In genomic region chr19:20363221-20363620, GRCm38 (mm10) we compare ENCODE assay signal across 10 mouse cellular contexts. TPM values are rescaled to one million over a fixed set of nuclear protein-coding genes. Genes with fewer than 3 reads are reported as not detected.
DNase-seq lines count a peak whose midpoint lies in the region; ATAC-seq and TF ChIP-seq lines count a peak whose summit lies in the region.
"Had no signal": no experiment of that assay in that cellular context is flagged by ENCODE, and none has a peak within 500 bp of the region (broad histone marks: within the 10 kb centered on the region; RNA-seq: fewer than 3 reads in every experiment).

No protein-coding gene starts in this region.

- no peaks in the 10 kb centered on the region for H3K27me3 ChIP-seq in CH12.LX (replicated peaks)
- H3K27me3 ChIP-seq in liver, postnatal 0 days (ENCODE audit: insufficient read depth, low read length), result no peaks in the 10 kb centered on the region
- H3K27me3 ChIP-seq: limb, embryonic 13.5 days had no signal

- peak; percentile 71 for TF ChIP-seq RAD21 in CH12.LX (IDR thresholded peaks at IDR 0.05; ENCODE audit: low read depth, low read length)

- TF ChIP-seq EP300 in CH12.LX (IDR thresholded peaks at IDR 0.05; ENCODE audit: low read length), result no peak
- TF ChIP-seq EP300 in liver, postnatal 0 days (IDR thresholded peaks at IDR 0.05; ENCODE audit: low read depth), result no peak

- in situ Hi-C loops in CH12.LX (cut with MboI; ENCODE audit: low pct_ligation_motif_present, low pct_unique_long_range_greater_than_20kb, low sequenced_read_pairs), result loop anchor here (5.0 to 25.0 kb wide), 2 partner anchors 74 to 374 kb away; partner anchors contain the start of gene Aldh1a7

- no peak overlapping the region for H3K4me2 ChIP-seq in CH12.LX (ENCODE audit: insufficient read depth, low read depth, poor library complexity, severe bottlenecking)
- H3K4me2 ChIP-seq in liver, postnatal 0 days (ENCODE audit: low read depth, low read length), result no peak overlapping the region
- H3K4me2 ChIP-seq: heart, embryonic 13.5 days; limb, embryonic 13.5 days had no signal

- H3K9ac ChIP-seq in CH12.LX (ENCODE audit: insufficient read depth, low read depth), result no peak overlapping the region
- no peak overlapping the region for H3K9ac ChIP-seq in liver, postnatal 0 days (replicated peaks)
- H3K9ac ChIP-seq: heart, embryonic 13.5 days; limb, embryonic 13.5 days had no signal

- no peaks in the 10 kb centered on the region for H3K79me2 ChIP-seq in CH12.LX (replicated peaks; ENCODE audit: control insufficient read depth, extremely low read depth, insufficient read depth, poor library complexity, severe bottlenecking)

- no peaks in the 10 kb centered on the region for H3K9me3 ChIP-seq in CH12.LX (replicated peaks; ENCODE audit: low read length)
- H3K9me3 ChIP-seq in liver, postnatal 0 days (ENCODE audit: low read length), result no peaks in the 10 kb centered on the region
- H3K9me3 ChIP-seq: heart, embryonic 13.5 days; limb, embryonic 13.5 days had no signal

- no peak for DNase-seq in layer of hippocampus, adult 2 months (ENCODE audit: low spot score in 2 of 2)
- no peak for DNase-seq in layer of hippocampus, postnatal 25 days (ENCODE audit: extremely low spot score in 1 of 2, low spot score in 1 of 2)
- peak; percentile 75 for DNase-seq in CH12.LX (ENCODE audit: extremely low read depth)
- peak; percentile 33 for DNase-seq in liver, postnatal 0 days
- no peak for DNase-seq in gastrocnemius, postnatal 25 days
- DNase-seq in cerebellum, adult 9-10 months, result no peak

- TF ChIP-seq POLR2A in CH12.LX (IDR thresholded peaks at IDR 0.05; ENCODE audit: low read depth, low read length), result no peak
- no peak for TF ChIP-seq POLR2A in bone marrow, adult 2 months (IDR thresholded peaks at IDR 0.05; ENCODE audit: borderline replicate concordance, control insufficient read depth, low read depth, low read length)

- ATAC-seq in liver, postnatal 0 days, result no peak
- ATAC-seq in frontal cortex, adult (ENCODE audit: low TSS enrichment), result no peak

- H3K4me3 ChIP-seq in layer of hippocampus, adult 2 months, result no peak overlapping the region
- H3K4me3 ChIP-seq in CH12.LX (replicated peaks in 1 of 3; ENCODE audit: low read depth in 2 of 3, low read length in 2 of 3, poor library complexity in 1 of 3), result no peak overlapping the region
- H3K4me3 ChIP-seq in bone marrow, adult 2 months (replicated peaks; ENCODE audit: control insufficient read depth, low read depth, low read length), result no peak overlapping the region
- H3K4me3 ChIP-seq in liver, postnatal 0 days (ENCODE audit: low read depth, low read length), result no peak overlapping the region
- H3K4me3 ChIP-seq: heart, embryonic 13.5 days; limb, embryonic 13.5 days had no signal

- no peaks in the 10 kb centered on the region for H3K36me3 ChIP-seq in CH12.LX (replicated peaks in 1 of 2; ENCODE audit: control insufficient read depth in 1 of 2, insufficient read depth in 1 of 2, low read length in 1 of 2)
- no peaks in the 10 kb centered on the region for H3K36me3 ChIP-seq in liver, postnatal 0 days (replicated peaks; ENCODE audit: insufficient read depth, low read length)
- H3K36me3 ChIP-seq: heart, embryonic 13.5 days; limb, embryonic 13.5 days had no signal

- peaks cover 0 to 7% of the 10 kb centered on the region in 2 experiments; a peak in 2 of 4 replicates for H3K4me1 ChIP-seq in CH12.LX (ENCODE audit: control insufficient read depth in 1 of 2, insufficient read depth in 2 of 2)
- no peaks in the 10 kb centered on the region; the same call in 1 of the 2 replicates for H3K4me1 ChIP-seq in bone marrow, adult 2 months (ENCODE audit: control insufficient read depth, insufficient read depth, low read length)
- no peaks in the 10 kb centered on the region for H3K4me1 ChIP-seq in liver, postnatal 0 days (ENCODE audit: insufficient read depth)
- H3K4me1 ChIP-seq: heart, embryonic 13.5 days; limb, embryonic 13.5 days had no signal

- 55% methylated on average over 10 of the region's 10 CpGs for WGBS in bone marrow, adult 2 months
- WGBS in liver, postnatal 0 days (ENCODE audit: insufficient replicate concordance), result 57% methylated on average over 10 of the region's 10 CpGs

- TF ChIP-seq CTCF in layer of hippocampus, adult 2 months (conservative IDR thresholded peaks at IDR 0.05), result peak; percentile 62
- TF ChIP-seq CTCF in CH12.LX (conservative IDR thresholded peaks at IDR 0.05 in 1 of 2, IDR thresholded peaks at IDR 0.05 in 1 of 2; ENCODE audit: low read depth in 2 of 2, low read length in 2 of 2), result peak; percentile 54 to 73; a peak in 3 of 4 replicates
- TF ChIP-seq CTCF in bone marrow, adult 2 months (IDR thresholded peaks at IDR 0.05; ENCODE audit: control insufficient read depth, insufficient read depth, low read length), result peak; percentile 39
- peak; percentile 64 for TF ChIP-seq CTCF in liver, postnatal 0 days (IDR thresholded peaks at IDR 0.05; ENCODE audit: low read depth)

- H3K27ac ChIP-seq in layer of hippocampus, adult 2 months, result no peak overlapping the region
- H3K27ac ChIP-seq in CH12.LX (ENCODE audit: insufficient read depth, low read depth), result no peak overlapping the region
- no peak overlapping the region for H3K27ac ChIP-seq in bone marrow, adult 2 months (ENCODE audit: control insufficient read depth, insufficient read depth, low read depth, low read length, poor library complexity)
- H3K27ac ChIP-seq in liver, postnatal 0 days (ENCODE audit: low read depth), result no peak overlapping the region
- H3K27ac ChIP-seq: heart, embryonic 13.5 days; limb, embryonic 13.5 days had no signal

- dilution Hi-C loops in CH12.LX (cut with MboI; ENCODE audit: extremely low pct_ligation_motif_present, extremely low pct_unique_long_range_greater_than_20kb, low sequenced_read_pairs), result no loop called here

TF ChIP-seq in CH12.LX, 34 proteins besides CTCF, POLR2A, EP300 and RAD21:
- TF ChIP-seq ZC3H11A (IDR thresholded peaks at IDR 0.05; ENCODE audit: low read depth, low read length) (peak; percentile 16; the same call in 1 of the 2 replicates), SMC3 (IDR thresholded peaks at IDR 0.05; ENCODE audit: low read depth, low read length) (peak; percentile 74), NELFE (IDR thresholded peaks at IDR 0.05; ENCODE audit: low read depth, low read length) (no peak)

RNA-seq across cellular contexts. Expression of gene Anxa1, which starts 27.5 kb away (rescaled TPM):
- total RNA-seq in layer of hippocampus, adult 2 months (2021), result under 1 TPM; 0.71 to 1.00 TPM
- total RNA-seq in layer of hippocampus, postnatal 25 days (2021), result 1 to 10 TPM in 1 of 2 experiments, under 1 TPM in 1; 0.64 to 1.1 TPM
- total RNA-seq in CH12.LX (2012; rRNA removed) (3.9 and 4.4 TPM in 2 replicates), CH12.LX (2014; rRNA removed) (24.7 and 24.9 TPM in 2 replicates)
- 13.2 and 13.4 TPM in 2 replicates for polyA plus RNA-seq in CH12.LX (2012; ENCODE audit: insufficient read length, low read depth)
- 120 and 331 TPM in 2 replicates for polyA plus RNA-seq in bone marrow, adult 2 months (2011; ENCODE audit: insufficient read depth, insufficient read length, low replicate concordance, missing spikeins)
- polyA plus RNA-seq in liver, postnatal 0 days (2015; fragmentation: Nextera tagmentation; extraction: Ambion mirVana), result 152 and 153 TPM in 2 replicates
- 10 to 100 TPM; 16.2 to 31.0 TPM for total RNA-seq in gastrocnemius, postnatal 25 days (2021)

Comparison
In these comparisons a context has a peak if more than half of its experiments do, and no peak if none do; other contexts are left out.
1. DNase-seq: peak in CH12.LX (single experiment) and liver, postnatal 0 days (single experiment); none in layer of hippocampus, adult 2 months (0 of 2), layer of hippocampus, postnatal 25 days (0 of 2), gastrocnemius, postnatal 25 days (single experiment) and cerebellum, adult 9-10 months (single experiment).
2. Peak in every context shown above with its lines, with median percentiles within 50 percentile points of each other: CTCF ChIP-seq.